In genomic region chr16:21818132-21818531, GRCm38 (mm10) we compare ENCODE assay signal across 8 mouse cellular contexts. TPM values are rescaled to one million over a fixed set of nuclear protein-coding genes. Genes with fewer than 3 reads are reported as not detected.
DNase-seq lines count a peak whose midpoint lies in the region; ATAC-seq and TF ChIP-seq lines count a peak whose summit lies in the region.
"Had no signal": no experiment of that assay in that cellular context is flagged by ENCODE, and none has a peak within 500 bp of the region (broad histone marks: within the 10 kb centered on the region; RNA-seq: fewer than 3 reads in every experiment).

No protein-coding gene starts in this region.

- 40% methylated on average over 9 of the region's 9 CpGs for WGBS in lung, postnatal 0 days

- TF ChIP-seq EP300 in lung, postnatal 0 days (IDR thresholded peaks at IDR 0.05) = no peak

- ATAC-seq in lung, postnatal 0 days = peak; percentile 76

- intact Hi-C loops in left cerebral cortex, postnatal 4 days (cut with DNase I) = loop anchor here (10.0 kb wide), 1 partner anchor 333 kb away; no protein-coding TSS in a partner anchor

- no peaks in the 10 kb centered on the region for H3K9me3 ChIP-seq in lung, postnatal 0 days (ENCODE audit: low read length)
- H3K9me3 ChIP-seq: embryonic facial prominence, embryonic 15.5 days had no signal

- no peak overlapping the region for H3K4me3 ChIP-seq in lung, postnatal 0 days (ENCODE audit: low read depth, low read length)
- H3K4me3 ChIP-seq: embryonic facial prominence, embryonic 15.5 days had no signal

- peak; percentile 46 for DNase-seq in ES-CJ7 (ENCODE audit: low read depth, low spot score)
- DNase-seq in adrenal gland, adult 2 months = peak; percentile 77
- peak; percentile 71 for DNase-seq in kidney, adult 18-20 months
- DNase-seq in lung, postnatal 0 days (ENCODE audit: low spot score) = peak; percentile 56
- DNase-seq in left cerebral cortex, postnatal 4 days = no peak
- no peak for DNase-seq in right cerebral cortex, postnatal 4 days
- DNase-seq in layer of hippocampus, adult 9-11 months = no peak

- TF ChIP-seq CTCF in lung, postnatal 0 days (IDR thresholded peaks at IDR 0.05) = no peak

- no peak overlapping the region for H3K4me2 ChIP-seq in lung, postnatal 0 days (replicated peaks; ENCODE audit: low read depth, low read length)

- no peaks in the 10 kb centered on the region for H3K36me3 ChIP-seq in lung, postnatal 0 days (ENCODE audit: insufficient read depth, low read length)
- H3K36me3 ChIP-seq: embryonic facial prominence, embryonic 15.5 days had no signal

- no peak overlapping the region for H3K9ac ChIP-seq in lung, postnatal 0 days (replicated peaks; ENCODE audit: low read depth)
- H3K9ac ChIP-seq: embryonic facial prominence, embryonic 15.5 days had no signal

- H3K4me1 ChIP-seq in lung, postnatal 0 days (ENCODE audit: insufficient read depth, low read depth, low read length) = no peaks in the 10 kb centered on the region
- H3K4me1 ChIP-seq: embryonic facial prominence, embryonic 15.5 days had no signal

- H3K27ac ChIP-seq in lung, postnatal 0 days (ENCODE audit: low read length) = no peak overlapping the region
- H3K27ac ChIP-seq: embryonic facial prominence, embryonic 15.5 days had no signal

- H3K27me3 ChIP-seq in lung, postnatal 0 days (replicated peaks; ENCODE audit: insufficient read depth, low read length) = no peaks in the 10 kb centered on the region
- H3K27me3 ChIP-seq: embryonic facial prominence, embryonic 15.5 days had no signal

RNA-seq across cellular contexts. Expression of gene Map3k13, which starts 24.0 kb away (rescaled TPM):
- total RNA-seq in adrenal gland, adult 2 months (2021) = 1 to 10 TPM in 1 of 2 experiments, under 1 TPM in 1; 0.84 to 1.2 TPM
- polyA plus RNA-seq in adrenal gland, adult 2 months (2012; rRNA removed) = 0.40 and 0.41 TPM in 2 replicates
- polyA plus RNA-seq in lung, postnatal 0 days (2015; fragmentation: Nextera tagmentation; extraction: Ambion mirVana) = 0.37 TPM in 2 replicates
- 10 to 100 TPM; 12.0 to 13.9 TPM for total RNA-seq in left cerebral cortex, postnatal 4 days (2021)

RNA-seq across cellular contexts. Expression of gene Ehhadh, which starts 30.5 kb away (rescaled TPM):
- total RNA-seq in adrenal gland, adult 2 months (2021) = 10 to 100 TPM; 30.8 to 80.2 TPM
- 5.3 and 7.6 TPM in 2 replicates for polyA plus RNA-seq in adrenal gland, adult 2 months (2012; rRNA removed)
- 2.0 and 2.5 TPM in 2 replicates for polyA plus RNA-seq in lung, postnatal 0 days (2015; fragmentation: Nextera tagmentation; extraction: Ambion mirVana)
- total RNA-seq in left cerebral cortex, postnatal 4 days (2021) = 1 to 10 TPM; 1.1 to 1.5 TPM

Comparison
In these comparisons a context has a peak if more than half of its experiments do, and no peak if none do; other contexts are left out.
1. DNase-seq: peak in ES-CJ7 (single experiment), adrenal gland, adult 2 months (single experiment), kidney, adult 18-20 months (single experiment) and lung, postnatal 0 days (single experiment); none in left cerebral cortex, postnatal 4 days (single experiment), right cerebral cortex, postnatal 4 days (single experiment) and layer of hippocampus, adult 9-11 months (single experiment).
2. RNA of gene Map3k13, which starts 24.0 kb away (total RNA-seq): 12.0 to 13.9 TPM in left cerebral cortex, postnatal 4 days; 0.84 to 1.2 TPM in adrenal gland, adult 2 months; every median in the first group is over 4 times any median in the second.
3. RNA of gene Ehhadh, which starts 30.5 kb away (total RNA-seq): 30.8 to 80.2 TPM in adrenal gland, adult 2 months; 1.1 to 1.5 TPM in left cerebral cortex, postnatal 4 days; every median in the first group is over 10 times any median in the second.